Mouse (Mus musculus) thymus, adult 2 months (tissue): ENCODE results near the gene Gjb5.

Source experiments
- CTCF ChIP-seq: fragments of 200-500 bp; IDR thresholded peaks from 2 replicates; pipeline ENCODE4 v1.5.1; 2012; ENCODE audit warnings: mild to moderate bottlenecking, control low read depth, low read length, moderate library complexity, borderline replicate concordance; ENCODE audit not compliant: control insufficient read depth, poor library complexity, insufficient read depth; ENCODE audit errors: extremely low read depth
- POLR2A ChIP-seq: fragments of 200-500 bp; IDR thresholded peaks from 2 replicates; pipeline ENCODE4 v1.6.1; 2012; ENCODE audit warnings: mild to moderate bottlenecking, low read length, control low read depth, moderate library complexity; ENCODE audit not compliant: control insufficient read depth, poor library complexity, insufficient read depth; ENCODE audit errors: extremely low read depth

DNA sequence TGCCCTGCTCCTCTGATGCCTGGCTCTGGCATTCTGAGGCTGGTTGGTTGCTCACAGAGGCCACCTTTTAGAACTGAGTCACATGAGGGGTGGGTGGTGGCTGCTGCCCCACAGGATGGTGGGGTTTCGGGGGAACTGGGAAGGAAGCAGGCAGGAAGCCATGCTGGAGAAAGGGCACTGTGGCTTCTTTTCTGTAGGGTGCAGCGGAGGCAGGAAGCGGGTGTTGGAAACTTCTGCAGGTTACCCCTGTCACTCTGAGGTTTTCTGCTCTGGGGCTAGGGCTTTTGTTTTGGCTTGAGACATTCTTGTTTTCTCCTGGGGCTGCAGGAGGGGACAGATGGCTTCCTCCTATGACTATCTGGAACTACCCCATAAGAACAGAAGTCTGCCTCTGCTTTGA, 4.5 kb upstream of the Gjb5 start:
- TF ChIP-seq CTCF (no peak), POLR2A (no peak)
